Mouse (Mus musculus) splenic B cell, adult 2 months (primary cell): ENCODE results near the gene Sik1.

ENCODE experiments used
- DNase-seq: peaks from one replicate; pipeline ENCODE4 v3.0.0-alpha.2; 2011; ENCODE audit warnings: low read depth, low spot score
- H3K27me3 ChIP-seq: 2 replicates; pipeline ENCODE4 v1.6.1; 2012; ENCODE audit warnings: mild to moderate bottlenecking, low read length, moderate library complexity, mixed read lengths; ENCODE audit not compliant: control insufficient read depth, poor library complexity, insufficient read depth, severe bottlenecking
- H3K36me3 ChIP-seq: 2 replicates; pipeline ENCODE4 v1.6.1; 2012; ENCODE audit warnings: mild to moderate bottlenecking, low read length, moderate library complexity, mixed read lengths; ENCODE audit not compliant: control insufficient read depth, poor library complexity, insufficient read depth, severe bottlenecking

The Sik1 gene

DNA sequence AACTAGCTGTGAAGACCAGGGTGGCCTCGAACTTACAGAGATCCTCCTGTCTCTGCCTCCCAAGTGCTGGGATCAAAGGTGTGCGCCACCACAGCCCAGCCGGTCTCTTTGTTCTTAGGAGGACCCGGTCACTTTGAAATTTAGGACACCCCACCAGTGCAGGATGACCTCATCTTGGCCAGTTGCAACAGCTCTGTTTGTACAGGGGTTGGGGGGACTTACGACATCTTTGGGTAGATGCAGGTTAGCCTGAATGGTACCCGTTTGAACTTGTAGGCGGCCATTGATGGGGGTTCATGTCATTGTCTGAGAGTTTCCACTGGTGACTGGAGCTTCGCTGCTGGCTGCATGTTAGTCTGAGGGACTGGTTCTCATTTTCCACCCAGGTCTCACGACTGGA lies 14.8 kb upstream of the Sik1 start:
- no peaks in the 10 kb centered on the region for H3K36me3 ChIP-seq
- DNase-seq, result no peak
- no peaks in the 10 kb centered on the region for H3K27me3 ChIP-seq

DNA sequence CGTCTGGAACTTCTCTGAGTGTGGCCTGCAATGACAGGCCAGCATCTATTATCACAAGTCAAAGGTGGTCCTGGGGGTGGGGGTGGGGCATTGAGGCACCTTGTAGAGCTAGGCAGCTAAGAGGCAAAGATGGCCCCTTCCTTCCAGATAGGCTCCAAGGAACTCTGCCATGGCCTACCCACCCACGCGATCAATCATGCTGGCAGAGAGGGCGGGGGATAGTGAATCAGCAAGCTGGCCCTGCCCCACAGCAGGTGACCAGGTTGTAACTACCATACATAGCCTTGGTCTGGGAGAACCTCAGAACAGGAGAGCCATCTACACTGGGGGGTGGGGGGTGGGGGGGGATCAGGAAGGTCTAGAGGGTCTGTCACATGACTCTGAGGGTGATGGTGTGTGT lies 12.5 kb upstream of the Sik1 start:
- no peak for DNase-seq
- Histone ChIP-seq H3K36me3 (no peaks in the 10 kb centered on the region), H3K27me3 (no peaks in the 10 kb centered on the region; the same call in 1 of the 2 replicates)

DNA sequence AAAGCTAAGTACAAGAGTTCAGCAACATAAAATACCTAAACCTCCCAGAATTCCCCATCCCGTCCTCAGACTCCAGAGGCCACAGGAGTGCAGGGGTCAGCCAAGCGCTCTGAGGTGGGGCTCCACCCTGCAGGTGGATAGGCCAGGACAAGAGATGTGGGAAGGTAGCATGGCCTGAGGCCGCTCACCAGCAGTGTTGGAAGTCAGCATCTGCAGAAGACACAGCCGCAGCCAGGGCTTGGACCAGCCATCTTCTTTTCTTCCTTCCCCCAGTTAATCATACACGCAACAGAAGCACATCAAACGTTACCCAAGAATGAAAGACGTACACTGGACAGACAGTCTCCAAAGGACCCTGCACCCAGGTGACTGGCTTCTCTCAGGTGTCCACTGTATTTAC lies 11.5 kb upstream of the Sik1 start:
- DNase-seq, result no peak
- no peaks in the 10 kb centered on the region; the same call in 1 of the 2 replicates for H3K27me3 ChIP-seq
- no peaks in the 10 kb centered on the region for H3K36me3 ChIP-seq

DNA sequence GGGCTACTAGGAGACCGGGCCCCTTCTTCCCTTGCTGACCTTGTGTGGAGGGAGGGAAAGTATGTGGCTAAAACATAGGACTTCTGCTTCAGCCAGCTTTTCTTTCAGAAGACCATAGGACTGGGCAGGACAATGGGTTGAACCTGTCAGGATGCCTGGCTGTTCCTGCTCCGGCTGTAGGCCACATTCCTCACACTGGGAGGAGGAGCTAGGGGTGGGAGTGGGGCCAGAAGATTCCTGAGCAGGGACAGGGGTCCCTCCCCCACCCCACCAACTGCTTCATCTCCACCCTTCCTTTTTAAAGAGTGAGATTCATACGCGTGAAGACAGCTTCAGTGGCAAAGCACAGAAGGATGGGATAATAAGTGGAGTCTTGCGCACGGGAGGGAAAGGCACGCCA lies 10.0 kb upstream of the Sik1 start:
- DNase-seq, result no peak
- no peaks in the 10 kb centered on the region; the same call in 1 of the 2 replicates for H3K27me3 ChIP-seq
- H3K36me3 ChIP-seq, result no peaks in the 10 kb centered on the region

DNA sequence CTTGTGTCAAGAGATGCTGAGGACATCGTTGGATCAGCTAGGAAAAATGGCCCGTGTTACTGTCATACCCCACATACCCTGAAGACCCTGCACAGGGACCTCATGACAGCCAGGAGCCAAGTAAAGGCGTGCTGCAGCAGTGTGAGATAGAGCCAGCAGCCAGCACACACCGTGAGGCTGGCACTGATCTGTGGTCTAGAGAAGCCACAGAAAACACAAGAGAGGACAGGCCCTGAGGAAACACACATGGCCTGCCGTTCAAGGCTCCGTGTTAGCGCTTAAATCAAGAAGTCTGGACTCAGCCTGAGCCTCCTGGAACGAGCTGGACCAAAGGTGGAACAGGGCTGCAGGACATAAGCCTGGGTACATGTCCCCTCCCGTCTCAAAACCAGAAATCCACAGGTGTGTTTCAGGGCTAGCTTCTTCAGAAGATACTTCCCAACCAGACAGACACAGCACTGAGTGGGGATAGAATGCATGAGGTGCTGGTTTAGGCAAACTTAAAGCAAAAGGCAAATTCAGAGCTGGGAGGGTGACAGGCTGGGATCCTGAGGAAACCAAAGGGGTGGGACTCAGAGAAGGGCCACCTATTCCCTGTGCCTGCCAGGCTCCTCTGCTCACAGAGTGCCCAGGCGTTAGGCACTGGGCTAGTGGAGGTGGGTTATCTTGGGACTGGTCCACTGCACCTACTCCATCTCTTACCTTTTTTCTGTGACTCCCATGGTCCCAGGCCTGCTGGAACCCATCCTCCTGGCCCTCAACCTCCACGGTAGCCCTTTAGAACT lies 9.3 kb upstream of the Sik1 start:
- DNase-seq, result no peak
- H3K27me3 ChIP-seq, result no peaks in the 10 kb centered on the region; the same call in 1 of the 2 replicates
- no peaks in the 10 kb centered on the region for H3K36me3 ChIP-seq

DNA sequence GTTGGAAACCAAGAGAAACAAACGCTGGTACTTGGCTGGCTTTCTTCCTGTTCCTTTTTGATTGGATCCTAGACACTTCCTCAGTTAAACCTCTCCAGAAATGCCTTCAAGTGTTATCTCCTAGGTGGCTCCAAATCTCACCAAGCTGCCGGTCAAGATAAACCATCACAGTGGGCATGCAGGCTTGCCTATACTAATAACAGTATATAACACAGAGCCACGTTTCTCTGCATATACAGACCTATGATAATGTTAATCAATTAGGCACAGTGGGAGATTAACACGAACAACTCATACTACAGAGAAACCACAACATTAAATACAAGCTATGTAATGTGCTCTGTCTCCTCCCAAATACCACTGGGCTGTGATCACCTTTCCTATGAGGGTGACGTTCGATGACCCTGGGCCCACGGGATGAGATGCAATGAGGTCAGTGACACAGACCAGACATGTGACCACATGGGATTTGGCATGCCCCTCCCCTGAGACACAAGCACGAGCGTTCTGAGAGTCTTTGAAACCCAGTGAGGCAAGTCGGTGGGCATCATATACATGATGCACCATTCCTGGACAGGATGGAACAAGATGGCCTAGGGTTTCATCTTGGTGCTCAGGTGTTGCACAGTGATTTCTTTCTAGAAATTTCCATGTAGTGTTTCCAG lies 7.7 kb upstream of the Sik1 start:
- Histone ChIP-seq H3K36me3 (no peaks in the 10 kb centered on the region), H3K27me3 (no peaks in the 10 kb centered on the region; the same call in 1 of the 2 replicates)
- DNase-seq, result no peak

DNA sequence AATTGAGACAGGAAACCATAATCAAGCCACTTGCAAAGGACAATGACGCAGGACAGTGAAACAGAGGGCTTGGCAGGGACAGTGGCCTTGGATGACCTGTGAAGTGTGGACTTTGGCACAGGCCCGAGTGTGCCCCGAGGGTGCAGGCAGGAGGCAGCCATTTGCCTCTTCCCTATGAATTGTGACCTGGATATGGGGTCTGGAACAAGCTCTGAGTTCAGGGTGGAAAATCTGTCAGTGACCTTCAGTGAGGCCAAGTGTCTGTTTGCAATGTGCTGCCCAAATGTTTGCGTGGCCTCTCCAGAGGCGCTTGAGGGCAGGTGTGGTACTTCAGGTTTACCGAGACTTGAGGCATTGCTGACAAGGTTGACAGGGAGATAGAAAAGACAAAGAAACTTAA lies 6.5 kb upstream of the Sik1 start:
- DNase-seq, result no peak
- H3K36me3 ChIP-seq, result no peaks in the 10 kb centered on the region
- no peaks in the 10 kb centered on the region; the same call in 1 of the 2 replicates for H3K27me3 ChIP-seq

DNA sequence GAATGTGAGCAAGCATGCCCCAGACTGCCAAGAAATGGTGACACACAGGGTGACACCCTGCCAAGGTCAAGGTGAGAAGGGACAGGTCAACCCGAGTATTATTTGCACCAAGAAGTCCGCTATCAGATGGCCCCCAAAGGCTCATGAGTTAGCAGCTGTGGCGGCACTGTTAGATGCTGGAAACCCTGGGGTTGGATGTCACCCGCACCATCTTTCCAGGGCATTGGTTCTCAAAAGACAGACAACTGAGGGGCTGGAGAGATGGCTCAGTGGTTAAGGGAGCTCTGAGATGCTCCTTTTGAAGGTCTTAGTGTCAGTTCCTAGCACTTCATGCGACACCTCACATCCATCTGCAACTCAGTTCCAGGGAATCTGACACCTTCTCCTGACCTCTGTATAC lies 6.1 kb upstream of the Sik1 start:
- DNase-seq, result no peak
- Histone ChIP-seq H3K27me3 (no peaks in the 10 kb centered on the region; the same call in 1 of the 2 replicates), H3K36me3 (no peaks in the 10 kb centered on the region)

DNA sequence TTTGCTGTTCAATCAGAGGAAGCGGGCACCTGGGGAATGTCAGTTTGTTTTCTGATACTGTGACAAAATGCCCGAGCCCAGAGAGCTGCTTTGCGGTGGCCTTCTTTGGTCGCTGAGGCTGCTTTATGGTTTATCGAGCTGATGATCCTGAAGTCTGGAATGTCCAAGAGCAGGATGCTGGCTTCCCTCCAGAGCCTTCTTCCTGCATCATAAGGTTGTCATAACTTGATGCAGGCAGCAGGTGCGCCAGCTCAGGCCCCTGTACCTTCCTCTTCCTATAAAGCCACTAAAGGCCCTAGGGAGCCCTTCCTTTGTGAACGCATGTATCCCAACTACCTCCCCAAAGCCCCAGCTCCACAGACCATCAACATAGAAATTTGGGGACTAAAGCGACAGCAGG lies 5.3 kb upstream of the Sik1 start:
- no peaks in the 10 kb centered on the region for H3K36me3 ChIP-seq
- H3K27me3 ChIP-seq, result no peaks in the 10 kb centered on the region; the same call in 1 of the 2 replicates
- no peak for DNase-seq

DNA sequence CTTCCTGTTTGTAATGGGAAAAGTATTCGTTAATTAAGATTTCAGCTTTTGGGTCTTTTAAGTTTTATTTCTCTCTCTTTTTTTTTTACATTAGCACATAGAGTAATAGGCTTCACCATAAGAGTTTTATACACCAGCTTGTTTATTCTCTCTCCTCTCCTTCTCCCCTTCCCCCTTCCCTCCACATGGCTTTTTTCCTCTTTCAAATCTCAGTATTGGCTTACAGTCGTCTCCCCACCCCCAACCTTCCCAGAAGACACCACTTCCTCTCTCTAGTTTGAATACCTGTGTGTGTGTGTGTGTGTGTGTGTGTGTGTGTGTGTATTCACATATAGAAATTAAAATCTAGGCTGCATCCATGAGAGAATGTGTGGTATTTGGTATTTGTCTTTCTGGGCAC lies 3.8 kb upstream of the Sik1 start:
- Histone ChIP-seq H3K27me3 (no peaks in the 10 kb centered on the region; the same call in 1 of the 2 replicates), H3K36me3 (no peaks in the 10 kb centered on the region)
- no peak for DNase-seq

DNA sequence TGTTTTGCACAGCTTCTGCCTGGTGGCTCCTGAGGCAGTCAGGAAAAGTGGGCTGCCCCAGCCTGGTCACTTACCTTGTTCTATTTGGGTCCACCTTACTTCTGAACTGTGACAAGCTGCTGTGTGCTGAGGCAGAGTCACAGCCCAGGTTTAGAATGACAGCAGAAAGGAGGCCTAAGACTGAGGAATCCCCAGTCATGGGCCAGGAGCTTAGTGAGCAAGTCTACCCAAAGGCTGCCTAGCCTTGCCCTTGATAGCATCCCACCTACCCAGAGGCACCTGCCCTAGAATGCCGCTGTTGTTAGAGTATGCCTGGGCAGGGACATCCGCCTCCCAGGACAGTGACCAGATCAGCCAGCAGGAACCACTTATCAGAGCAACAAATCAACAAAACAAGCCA lies 3.2 kb upstream of the Sik1 start:
- no peak for DNase-seq
- H3K27me3 ChIP-seq, result no peaks in the 10 kb centered on the region
- no peaks in the 10 kb centered on the region for H3K36me3 ChIP-seq

DNA sequence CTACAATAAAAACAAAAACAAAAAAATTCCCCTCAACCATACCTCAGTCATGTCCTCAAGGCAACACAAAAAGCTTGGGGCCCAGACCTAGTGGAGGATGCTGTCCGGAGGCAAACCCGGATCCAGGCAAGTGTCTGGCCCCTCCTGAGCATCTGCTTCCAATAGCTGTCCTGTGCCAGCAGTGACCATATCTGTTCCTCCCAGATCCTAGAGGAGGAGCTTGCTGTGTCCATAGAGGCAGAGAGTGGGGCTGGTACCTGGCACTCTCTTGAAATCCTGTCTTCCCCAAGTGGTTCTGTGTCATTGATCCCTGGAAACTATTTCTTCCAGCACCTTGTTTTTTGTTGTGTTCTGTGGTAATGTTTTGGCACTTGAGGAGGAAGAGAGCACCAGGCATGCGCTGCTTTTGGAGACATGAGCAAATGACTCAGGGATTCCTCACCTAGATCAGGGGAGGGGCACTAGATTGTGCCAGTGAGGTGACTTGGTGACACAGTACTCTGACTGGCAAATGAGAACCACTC lies 2.4 kb upstream of the Sik1 start:
- no peak for DNase-seq
- Histone ChIP-seq H3K27me3 (no peaks in the 10 kb centered on the region), H3K36me3 (no peaks in the 10 kb centered on the region)

DNA sequence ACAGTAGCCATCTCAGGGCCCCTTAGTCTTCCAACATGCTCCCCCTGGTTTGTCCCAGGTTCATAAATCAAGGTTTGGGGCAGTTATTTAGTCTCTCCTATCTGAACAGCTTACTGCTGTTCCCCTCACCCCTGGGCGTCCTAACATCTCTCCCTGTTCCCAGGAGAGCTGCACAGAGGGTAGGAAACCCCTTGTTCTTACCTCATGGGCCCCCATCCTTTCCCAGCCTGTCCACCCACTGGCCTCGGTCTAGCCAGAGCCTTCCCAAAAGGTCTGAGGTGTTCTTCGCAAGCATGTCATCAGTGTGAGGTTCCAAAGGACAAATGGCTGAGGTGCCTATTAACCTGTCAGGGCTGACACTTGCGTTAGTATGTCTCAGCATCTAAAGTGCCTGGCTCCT lies 1.6 kb upstream of the Sik1 start:
- no peak for DNase-seq
- Histone ChIP-seq H3K27me3 (no peaks in the 10 kb centered on the region), H3K36me3 (no peaks in the 10 kb centered on the region)

DNA sequence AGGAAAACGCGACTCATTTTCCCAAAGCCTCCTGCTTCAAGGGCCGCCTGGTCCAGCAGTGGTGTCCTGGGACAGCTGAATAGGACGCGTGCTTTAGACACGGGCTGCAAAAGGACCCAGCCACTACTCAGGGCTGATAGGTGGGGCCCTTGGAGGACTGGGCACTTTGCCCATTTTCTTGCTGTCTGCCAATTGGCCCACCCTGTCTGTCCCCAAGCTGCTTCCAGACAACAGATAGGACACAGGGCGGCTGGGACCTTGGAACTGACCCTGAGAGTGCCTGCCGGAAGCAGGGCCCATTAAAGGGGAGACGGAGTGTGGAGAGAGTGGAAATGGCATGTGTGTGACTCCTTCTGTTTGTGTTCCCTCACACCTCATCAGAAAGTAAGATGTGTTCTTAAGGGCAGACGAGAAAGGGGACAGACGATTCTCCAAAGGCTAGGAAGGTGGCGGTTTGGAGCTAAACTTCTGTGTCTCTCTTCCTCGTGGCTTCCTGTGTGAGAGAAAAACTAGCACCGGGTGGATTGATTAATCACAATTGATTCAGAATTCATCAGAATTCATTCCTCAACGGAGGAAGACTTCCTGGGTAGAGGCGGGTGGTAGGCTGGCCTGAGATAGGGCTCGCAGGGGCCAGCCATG lies 1.0 kb upstream of the Sik1 start:
- Histone ChIP-seq H3K27me3 (no peaks in the 10 kb centered on the region), H3K36me3 (no peaks in the 10 kb centered on the region; the same call in 1 of the 2 replicates)
- peak; percentile 51 for DNase-seq
